Mouse (Mus musculus): ENCODE data around the gene Abhd14b. TPM values are rescaled to one million over a fixed set of nuclear protein-coding genes. Genes with fewer than 3 reads are reported as not detected.
A peak's percentile ranks its signal among the peaks of the same experiment; 100 is the strongest.

The Abhd14b gene
- polyA plus RNA-seq, 1 experiment from 2014 or later, result 4.4 TPM

- no peak for DNase-seq (ENCODE audit: extremely low spot score, low spot score)
- peaks cover 4% of the 10 kb centered on the region; the same call in 1 of the 2 replicates for H3K27me3 ChIP-seq (ENCODE audit: poor library complexity, severe bottlenecking)
- H3K9me3 ChIP-seq, result peaks cover 6% of the 10 kb centered on the region; the same call in 1 of the 2 replicates
- no peaks in the 10 kb centered on the region for H3K36me3 ChIP-seq (replicated peaks)
- H3K4me1 ChIP-seq, result peaks cover 37% of the 10 kb centered on the region
- 67% methylated on average over 3 of the region's 3 CpGs for WGBS
- no peak overlapping the region for H3K4me3 ChIP-seq
- H3K27ac ChIP-seq, result no peak overlapping the region
Measured at GRCm38 (mm10) chr9:106412210-106412609, 35.0 kb upstream of the Abhd14b start.

GRCm38 (mm10) chr9:106413606-106414005 lies 33.7 kb upstream of the Abhd14b start:
- Histone ChIP-seq H3K36me3 (replicated peaks) (no peaks in the 10 kb centered on the region), H3K9me3 (peaks cover 6% of the 10 kb centered on the region; the same call in 1 of the 2 replicates), H3K27me3 (ENCODE audit: poor library complexity, severe bottlenecking) (peaks cover 18% of the 10 kb centered on the region), H3K4me3 (no peak overlapping the region), H3K27ac (peak overlapping the region; percentile 36; the same call in 1 of the 2 replicates), H3K4me1 (peaks cover 49% of the 10 kb centered on the region)
- WGBS, result 87% methylated on average over 5 of the region's 5 CpGs
- DNase-seq (ENCODE audit: extremely low spot score, low spot score), result no peak

GRCm38 (mm10) chr9:106416826-106417225 lies 30.4 kb upstream of the Abhd14b start:
- Histone ChIP-seq H3K4me1 (peaks cover 58% of the 10 kb centered on the region), H3K9me3 (no peaks in the 10 kb centered on the region), H3K27me3 (ENCODE audit: poor library complexity, severe bottlenecking) (peaks cover 31% of the 10 kb centered on the region), H3K27ac (no peak overlapping the region), H3K36me3 (replicated peaks) (no peaks in the 10 kb centered on the region), H3K4me3 (no peak overlapping the region)
- 86% methylated on average over 6 of the region's 6 CpGs for WGBS
- no peak for DNase-seq (ENCODE audit: extremely low spot score, low spot score)

GRCm38 (mm10) chr9:106417841-106418625 lies 29.2 kb upstream of the Abhd14b start:
- Histone ChIP-seq H3K27me3 (ENCODE audit: poor library complexity, severe bottlenecking) (peaks cover 31% of the 10 kb centered on the region), H3K9me3 (no peaks in the 10 kb centered on the region), H3K27ac (peak overlapping the region; percentile 86), H3K36me3 (replicated peaks) (no peaks in the 10 kb centered on the region), H3K4me1 (peaks cover 53% of the 10 kb centered on the region), H3K4me3 (peak overlapping the region; percentile 47)
- WGBS, result 15% methylated on average over 29 of the region's 29 CpGs
- DNase-seq (ENCODE audit: extremely low spot score, low spot score), result peak; percentile 65

GRCm38 (mm10) chr9:106420608-106421007 lies 26.7 kb upstream of the Abhd14b start:
- Histone ChIP-seq H3K4me3 (peak overlapping the region; percentile 33), H3K27me3 (ENCODE audit: poor library complexity, severe bottlenecking) (peaks cover 31% of the 10 kb centered on the region), H3K36me3 (replicated peaks) (no peaks in the 10 kb centered on the region), H3K9me3 (no peaks in the 10 kb centered on the region), H3K27ac (peak overlapping the region; percentile 83), H3K4me1 (peaks cover 53% of the 10 kb centered on the region)
- peak; percentile 74 for DNase-seq (ENCODE audit: extremely low spot score, low spot score)
- 0% methylated on average over 2 of the region's 2 CpGs for WGBS

GRCm38 (mm10) chr9:106421033-106421864 lies 26.0 kb upstream of the Abhd14b start:
- Histone ChIP-seq H3K4me3 (peak overlapping the region; percentile 33), H3K4me1 (peaks cover 53% of the 10 kb centered on the region), H3K9me3 (no peaks in the 10 kb centered on the region), H3K27ac (peak overlapping the region; percentile 83), H3K27me3 (ENCODE audit: poor library complexity, severe bottlenecking) (peaks cover 31% of the 10 kb centered on the region), H3K36me3 (replicated peaks) (no peaks in the 10 kb centered on the region)
- WGBS, result 5% methylated on average over 18 of the region's 18 CpGs
- no peak for DNase-seq (ENCODE audit: extremely low spot score, low spot score)

DNA sequence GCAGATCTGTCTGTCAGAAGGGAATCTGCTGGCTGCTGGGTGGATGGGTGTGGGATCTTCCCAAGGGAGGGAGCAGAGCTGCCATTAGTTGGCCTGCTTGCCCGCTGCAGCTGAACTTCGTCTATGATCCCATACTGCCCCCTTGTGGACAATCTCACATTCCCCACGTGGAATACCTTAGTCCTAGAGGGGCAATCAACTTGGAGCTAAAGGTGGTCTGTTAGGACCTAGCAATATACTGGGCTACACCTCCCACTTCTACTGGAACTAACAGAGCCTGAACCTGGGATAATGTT lies 25.4 kb upstream of the Abhd14b start:
- H3K27me3 ChIP-seq (ENCODE audit: poor library complexity, severe bottlenecking), result peaks cover 31% of the 10 kb centered on the region
- H3K4me1 ChIP-seq, result peaks cover 53% of the 10 kb centered on the region
- no peaks in the 10 kb centered on the region for H3K9me3 ChIP-seq
- DNase-seq (ENCODE audit: extremely low spot score, low spot score), result peak; percentile 92
- peak overlapping the region; percentile 83 for H3K27ac ChIP-seq
- H3K4me3 ChIP-seq, result peak overlapping the region; percentile 33
- 0% methylated on average over 3 of the region's 3 CpGs for WGBS
- H3K36me3 ChIP-seq (replicated peaks), result no peaks in the 10 kb centered on the region

GRCm38 (mm10) chr9:106428719-106429220 lies 18.5 kb upstream of the Abhd14b start:
- no peak for DNase-seq (ENCODE audit: extremely low spot score, low spot score)
- Histone ChIP-seq H3K4me1 (peaks cover 20% of the 10 kb centered on the region), H3K36me3 (replicated peaks) (peaks cover 35% of the 10 kb centered on the region), H3K4me3 (peak overlapping the region; percentile 96), H3K9me3 (no peaks in the 10 kb centered on the region), H3K27ac (peak overlapping the region; percentile 99), H3K27me3 (ENCODE audit: poor library complexity, severe bottlenecking) (no peaks in the 10 kb centered on the region)
- 18% methylated on average over 11 of the region's 11 CpGs for WGBS

DNA sequence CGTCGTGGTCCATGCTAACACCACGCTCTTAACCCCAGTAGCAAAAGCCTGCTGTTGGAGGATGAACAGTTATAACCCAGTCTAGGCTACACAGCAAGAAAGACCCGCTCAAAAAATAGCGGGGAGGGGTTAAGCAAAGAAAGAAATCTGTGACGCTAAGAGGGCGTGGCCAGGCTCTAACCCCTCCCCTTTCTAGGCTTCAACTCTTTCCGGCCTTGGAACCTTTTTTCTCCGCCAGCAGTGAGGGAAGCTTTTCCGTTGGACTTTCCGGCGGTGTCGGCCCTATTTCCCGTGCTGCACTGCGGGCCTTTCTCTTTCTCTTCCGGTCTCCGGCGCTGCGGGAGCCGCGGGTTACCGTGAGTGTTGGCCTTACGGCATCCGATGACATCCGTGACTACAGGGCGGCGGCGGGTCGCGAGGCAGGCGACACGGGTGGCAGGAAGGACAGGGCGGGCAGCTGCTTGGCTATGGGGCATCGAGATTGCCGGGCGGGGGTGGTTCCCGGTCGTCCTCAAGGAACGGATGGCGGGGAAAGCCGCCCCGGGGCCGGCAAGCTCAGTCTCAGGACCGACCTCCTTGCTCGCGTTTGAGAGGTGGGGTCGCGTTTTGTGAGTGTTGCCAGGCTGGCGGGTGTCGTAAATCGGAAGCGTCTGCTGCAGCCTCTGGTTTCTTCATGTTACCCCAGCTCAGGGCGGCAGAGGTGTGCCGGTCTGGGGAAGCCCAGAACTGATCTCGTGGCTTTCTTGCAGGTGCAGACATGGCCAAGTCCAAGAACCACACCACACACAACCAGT lies 17.8 kb upstream of the Abhd14b start, which contains the start of gene Rpl29:
TSS of gene Rpl29 (plus strand) at position 234 of the 794 bp plus-strand sequence.
- H3K36me3 ChIP-seq (replicated peaks), result peaks cover 42% of the 10 kb centered on the region
- peak within 1 kb of the TSS; percentile 96 for H3K4me3 ChIP-seq
- no peaks in the 10 kb centered on the region for H3K27me3 ChIP-seq (ENCODE audit: poor library complexity, severe bottlenecking)
- H3K4me1 ChIP-seq, result peaks cover 20% of the 10 kb centered on the region
- no peaks in the 10 kb centered on the region for H3K9me3 ChIP-seq
- peak; percentile 92 for DNase-seq (ENCODE audit: extremely low spot score, low spot score)
- peak within 1 kb of the TSS; percentile 99 for H3K27ac ChIP-seq
- WGBS, result under 1% methylated on average over 55 of the region's 55 CpGs

- DNase-seq (ENCODE audit: extremely low spot score, low spot score), result no peak
- Histone ChIP-seq H3K9me3 (no peaks in the 10 kb centered on the region), H3K4me3 (peak overlapping the region; percentile 96), H3K36me3 (replicated peaks) (peaks cover 47% of the 10 kb centered on the region), H3K27ac (peak overlapping the region; percentile 99), H3K4me1 (peaks cover 24% of the 10 kb centered on the region), H3K27me3 (ENCODE audit: poor library complexity, severe bottlenecking) (no peaks in the 10 kb centered on the region)
- under 1% methylated on average over 4 of the region's 4 CpGs for WGBS
Measured at GRCm38 (mm10) chr9:106430015-106430264, 17.3 kb upstream of the Abhd14b start.

GRCm38 (mm10) chr9:106433389-106433788 lies 13.9 kb upstream of the Abhd14b start:
- Histone ChIP-seq H3K27me3 (ENCODE audit: poor library complexity, severe bottlenecking) (no peaks in the 10 kb centered on the region), H3K27ac (no peak overlapping the region; the same call in 1 of the 2 replicates), H3K4me3 (no peak overlapping the region), H3K36me3 (replicated peaks) (peaks cover 52% of the 10 kb centered on the region), H3K9me3 (no peaks in the 10 kb centered on the region), H3K4me1 (peaks cover 53% of the 10 kb centered on the region)
- DNase-seq (ENCODE audit: extremely low spot score, low spot score), result no peak
- WGBS, result 79% methylated on average over 7 of the region's 7 CpGs

DNA sequence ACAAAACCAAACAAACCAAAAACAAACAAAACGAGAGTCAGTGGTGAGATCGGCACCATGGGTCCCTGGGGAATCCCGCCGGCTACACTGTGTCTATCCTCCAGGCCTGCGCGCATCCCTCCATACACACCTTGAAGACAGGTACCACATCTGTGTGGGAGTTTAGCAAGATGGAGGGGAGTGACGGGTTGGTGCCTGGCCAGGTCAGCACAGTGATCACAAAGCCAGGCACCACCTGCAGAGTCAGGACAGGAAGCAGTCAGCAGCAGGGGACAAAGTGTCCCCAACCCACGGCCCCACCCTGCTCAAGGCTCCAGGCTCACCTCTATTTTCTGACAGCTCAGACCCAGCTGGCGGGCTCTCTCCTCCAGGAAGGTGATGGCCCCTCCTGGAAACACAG lies 10.7 kb upstream of the Abhd14b start:
- no peaks in the 10 kb centered on the region for H3K27me3 ChIP-seq (ENCODE audit: poor library complexity, severe bottlenecking)
- no peaks in the 10 kb centered on the region for H3K9me3 ChIP-seq
- WGBS, result 85% methylated on average over 9 of the region's 9 CpGs
- H3K27ac ChIP-seq, result no peak overlapping the region
- peaks cover 44% of the 10 kb centered on the region for H3K4me1 ChIP-seq
- 0 out of 2 replicates have a peak overlapping the region, but pooled peaks have one; percentile 52 for H3K4me3 ChIP-seq
- no peak for DNase-seq (ENCODE audit: extremely low spot score, low spot score)
- H3K36me3 ChIP-seq (replicated peaks), result peaks cover 47% of the 10 kb centered on the region
